Mouse (Mus musculus) kidney, adult 2 months (tissue): ENCODE measurements around the gene St3gal4.
A peak's percentile ranks its signal among the peaks of the same experiment; 100 is the strongest.

Source experiments
- CTCF ChIP-seq: fragments of 200-500 bp; conservative IDR thresholded peaks from 2 replicates; pipeline ENCODE4 v1.5.1; 2011; ENCODE audit warnings: low read depth, mild to moderate bottlenecking, control low read depth, low read length, moderate library complexity, mixed read lengths; ENCODE audit not compliant: insufficient read depth, insufficient read length
- POLR2A ChIP-seq: fragments of 200-500 bp; IDR thresholded peaks from one replicate; pipeline ENCODE4 v1.6.1; 2011; ENCODE audit warnings: low read depth, low read length, control low read depth

DNA sequence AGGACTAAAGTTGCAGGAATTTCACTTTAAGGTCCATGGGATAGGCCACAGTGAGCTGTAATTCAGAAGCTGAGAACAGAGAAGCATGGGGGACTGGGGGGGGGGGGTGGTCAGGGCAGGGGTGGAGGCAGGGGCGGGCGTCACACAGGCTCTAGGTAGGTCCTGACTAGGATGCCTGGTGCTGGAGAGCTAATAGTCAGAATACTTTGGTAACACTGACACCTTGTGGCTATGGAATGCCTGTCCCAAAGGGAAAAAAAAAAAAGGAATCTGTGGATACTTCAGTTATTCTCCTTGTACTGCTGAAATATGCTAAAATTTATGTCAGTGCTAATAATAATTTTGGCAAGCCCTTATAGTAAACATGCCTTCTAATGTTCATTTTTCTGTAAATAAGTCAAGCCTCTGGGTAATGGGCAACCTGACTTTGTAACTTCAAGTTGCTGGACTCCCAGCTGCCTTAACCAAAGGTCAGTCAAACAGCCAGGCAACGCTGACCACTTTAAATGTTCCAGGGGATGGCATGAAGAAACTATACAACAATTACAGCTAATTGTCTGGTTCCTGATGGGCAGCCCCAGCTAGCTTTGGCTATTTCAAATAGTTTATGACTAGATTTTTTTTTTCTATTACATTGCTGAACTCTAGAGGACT, 47.2 kb upstream of the St3gal4 start:
- peak; percentile 50 for TF ChIP-seq CTCF
- no peak for TF ChIP-seq POLR2A
